Mouse (Mus musculus) neural tube, embryonic 11.5 days (tissue): Measurements from ENCODE around the gene Shld2. TPM values are rescaled to one million over a fixed set of nuclear protein-coding genes. Genes with fewer than 3 reads are reported as not detected.
A peak's percentile ranks its signal among the peaks of the same experiment; 100 is the strongest.
"Not testable (repeated sequence)": the region's sequence is repeated elsewhere in the genome, so short reads cannot be mapped to it uniquely, and the experiment has no call there.

Source experiments
- ATAC-seq: fragments of 200-750 bp; cut with Nextera tagmentation; 2 replicates; pipeline ENCODE4 v1.8.0; 2017; ENCODE audit warnings: moderate number of reproducible peaks, mild to moderate bottlenecking, moderate TSS enrichment, moderate library complexity; ENCODE audit not compliant: insufficient read depth, low FRiP score, low TSS enrichment
- DNase-seq: peaks from one replicate; pipeline ENCODE4 v3.0.0-alpha.2; 2015; ENCODE audit warnings: low spot score
- H3K27ac ChIP-seq: fragments of 300-500 bp; sonication (generic); 2 replicates; pipeline ENCODE4 v1.5.1; 2014; ENCODE audit warnings: low read depth, mild to moderate bottlenecking, low read length
- H3K27me3 ChIP-seq: fragments of 300-500 bp; sonication (generic); 2 replicates; pipeline ENCODE4 v1.6.1; 2014; ENCODE audit warnings: mild to moderate bottlenecking, low read length, mixed read lengths; ENCODE audit not compliant: control insufficient read depth, insufficient read depth
- H3K36me3 ChIP-seq: fragments of 300-500 bp; sonication (generic); 2 replicates; pipeline ENCODE4 v1.6.1; 2014; ENCODE audit warnings: mild to moderate bottlenecking, low read length, moderate library complexity, mixed read lengths; ENCODE audit not compliant: control insufficient read depth, insufficient read depth
- H3K4me1 ChIP-seq: fragments of 300-500 bp; sonication (generic); 2 replicates; pipeline ENCODE4 v1.6.1; 2014; ENCODE audit warnings: low read length, mixed read lengths; ENCODE audit not compliant: control insufficient read depth, insufficient read depth
- H3K4me2 ChIP-seq: fragments of 300-500 bp; sonication (generic); 2 replicates; pipeline ENCODE4 v1.6.1; 2014; ENCODE audit warnings: low read depth, mild to moderate bottlenecking, moderate library complexity
- H3K4me3 ChIP-seq: fragments of 300-500 bp; sonication (generic); 2 replicates; pipeline ENCODE4 v1.5.1; 2014; ENCODE audit warnings: low read depth, low read length
- H3K9ac ChIP-seq: fragments of 300-500 bp; sonication (generic); 2 replicates; pipeline ENCODE4 v1.6.1; 2014; ENCODE audit warnings: mild to moderate bottlenecking, low read length
- H3K9me3 ChIP-seq: fragments of 300-500 bp; sonication (generic); 2 replicates; pipeline ENCODE4 v1.6.1; 2016; ENCODE audit warnings: low read length; ENCODE audit not compliant: control insufficient read depth
- WGBS: fragments of 180-500 bp; shearing (Covaris S2); extraction: QIAGEN DNeasy Blood & Tissue Kit; methylation state at CpG from one replicate; pipeline ENCODE4 v1.1.7; 2014; 5-methylcytosine and 5-hydroxymethylcytosine counted together
- polyA plus RNA-seq: library from polyadenylated mRNA; unstranded; fragments of >200 nt; fragmentation: Nextera tagmentation; extraction: Ambion mirVana; gene quantifications from 2 replicates; pipeline ENCODE4 v1.2.1, GENCODE M21; 2014

Gene Shld2
- polyA plus RNA-seq, 1 experiment from 2014 or later: 7.7 TPM

- not testable (repeated sequence) for DNase-seq, H3K36me3 ChIP-seq, H3K27ac ChIP-seq, ATAC-seq, H3K4me3 ChIP-seq, H3K27me3 ChIP-seq, H3K4me2 ChIP-seq, H3K9me3 ChIP-seq, H3K9ac ChIP-seq
- peaks cover 13% of the 10 kb centered on the region; the same call in 1 of the 2 replicates for H3K4me1 ChIP-seq
- WGBS: 93% methylated on average over 8 of the region's 8 CpGs
Measured at GRCm38 (mm10) chr14:34314383-34314782, 4.1 kb upstream of the Shld2 start.

GRCm38 (mm10) chr14:34313612-34314011, 3.3 kb upstream of the Shld2 start:
- WGBS: 94% methylated on average over 3 of the region's 3 CpGs
- Histone ChIP-seq H3K9me3 (no peaks in the 10 kb centered on the region), H3K36me3 (no peaks in the 10 kb centered on the region), H3K4me2 (no peak overlapping the region), H3K9ac (no peak overlapping the region), H3K27ac (no peak overlapping the region), H3K27me3 (no peaks in the 10 kb centered on the region), H3K4me1 (peaks cover 13% of the 10 kb centered on the region; the same call in 1 of the 2 replicates), H3K4me3 (no peak overlapping the region)
- DNase-seq (no peak), ATAC-seq (no peak)

- WGBS: 13% methylated on average over 6 of the region's 6 CpGs
- H3K4me1 ChIP-seq: peaks cover 13% of the 10 kb centered on the region; the same call in 1 of the 2 replicates
- H3K27ac ChIP-seq: no peak overlapping the region
- no peak for ATAC-seq
- DNase-seq: no peak
- no peaks in the 10 kb centered on the region for H3K9me3 ChIP-seq
- no peaks in the 10 kb centered on the region for H3K36me3 ChIP-seq
- H3K4me2 ChIP-seq: peak overlapping the region; percentile 69
- peak overlapping the region; percentile 89 for H3K4me3 ChIP-seq
- H3K9ac ChIP-seq: 0 out of 2 replicates have a peak overlapping the region, but pooled peaks have one; percentile 29
- H3K27me3 ChIP-seq: no peaks in the 10 kb centered on the region
Measured at GRCm38 (mm10) chr14:34312339-34313048, 2.2 kb upstream of the Shld2 start.

DNA sequence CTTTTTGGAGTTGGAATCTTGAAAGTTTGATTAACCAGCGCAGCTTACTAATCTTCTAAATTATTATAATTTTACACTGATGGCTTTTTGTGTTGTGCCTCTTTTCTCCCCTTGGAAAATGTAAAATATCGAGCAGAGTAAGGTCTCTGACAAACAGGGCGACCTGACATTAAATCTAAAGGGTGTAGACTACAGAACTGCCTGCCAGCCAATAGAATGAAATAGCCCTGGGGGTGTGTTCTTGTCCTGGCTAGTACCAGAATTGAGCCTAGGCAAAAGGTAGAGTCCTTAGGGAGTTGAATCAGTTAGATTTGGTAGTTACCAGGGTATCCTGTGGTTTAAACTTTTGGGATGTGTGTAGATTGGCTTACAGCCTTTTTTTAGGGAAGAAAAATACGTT, 1.4 kb upstream of the Shld2 start:
- Histone ChIP-seq H3K4me1 (peaks cover 13% of the 10 kb centered on the region; the same call in 1 of the 2 replicates), H3K27ac (no peak overlapping the region), H3K4me3 (peak overlapping the region; percentile 89), H3K4me2 (peak overlapping the region; percentile 69), H3K36me3 (no peaks in the 10 kb centered on the region), H3K27me3 (no peaks in the 10 kb centered on the region), H3K9me3 (no peaks in the 10 kb centered on the region), H3K9ac (peak overlapping the region; percentile 95)
- DNase-seq (peak; percentile 24), ATAC-seq (no peak)
- WGBS: 2% methylated on average over 4 of the region's 4 CpGs

- peak overlapping the region; percentile 89 for H3K4me3 ChIP-seq
Measured at GRCm38 (mm10) chr14:34311021-34311631, 833 bp upstream of the Shld2 start.

DNA sequence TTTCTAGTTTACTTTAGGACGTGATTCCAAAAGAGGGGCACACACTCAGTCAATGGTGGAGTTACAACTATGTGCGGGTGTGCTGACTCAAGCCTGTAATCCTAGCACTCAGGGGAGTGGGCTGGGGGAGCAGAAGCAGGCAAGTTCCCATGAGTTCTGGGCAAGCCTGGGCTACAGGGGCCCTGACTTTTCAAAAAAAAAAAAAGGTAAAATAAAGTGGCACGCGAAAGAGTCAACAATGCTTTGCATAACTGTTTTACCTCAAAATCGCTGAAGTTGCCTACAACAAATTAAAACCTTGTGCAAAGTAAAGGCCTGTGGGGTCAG, 423 bp downstream of the Shld2 start:
- H3K9ac ChIP-seq: peak overlapping the region; percentile 95
- 15% methylated on average over 5 of the region's 5 CpGs for WGBS
- DNase-seq (no peak), ATAC-seq (no peak)
- no peaks in the 10 kb centered on the region for H3K27me3 ChIP-seq
- peak overlapping the region; percentile 89 for H3K4me3 ChIP-seq
- H3K27ac ChIP-seq: peak overlapping the region; percentile 96
- peak overlapping the region; percentile 42 for H3K4me2 ChIP-seq
- H3K9me3 ChIP-seq: no peaks in the 10 kb centered on the region
- no peaks in the 10 kb centered on the region for H3K36me3 ChIP-seq
- peaks cover 13% of the 10 kb centered on the region; the same call in 1 of the 2 replicates for H3K4me1 ChIP-seq

More at GRCm38 (mm10) chr14:34311021-34311631, 833 bp upstream of the Shld2 start:
- H3K27me3 ChIP-seq: no peaks in the 10 kb centered on the region
- H3K9ac ChIP-seq: peak overlapping the region; percentile 95
- H3K36me3 ChIP-seq: no peaks in the 10 kb centered on the region
- peak overlapping the region; percentile 96 for H3K27ac ChIP-seq
- H3K4me2 ChIP-seq: peak overlapping the region; percentile 69
- DNase-seq (no peak), ATAC-seq (peak; percentile 37)
- no peaks in the 10 kb centered on the region for H3K9me3 ChIP-seq
- peaks cover 13% of the 10 kb centered on the region; the same call in 1 of the 2 replicates for H3K4me1 ChIP-seq
- WGBS: under 1% methylated on average over 46 of the region's 47 CpGs

GRCm38 (mm10) chr14:34309266-34309665, 1.0 kb downstream of the Shld2 start:
- DNase-seq (no peak), ATAC-seq (no peak)
- no peak overlapping the region for H3K9ac ChIP-seq
- no peaks in the 10 kb centered on the region for H3K9me3 ChIP-seq
- H3K4me2 ChIP-seq: no peak overlapping the region
- no peaks in the 10 kb centered on the region for H3K36me3 ChIP-seq
- no peak overlapping the region for H3K4me3 ChIP-seq
- no peak overlapping the region for H3K27ac ChIP-seq
- no peaks in the 10 kb centered on the region for H3K27me3 ChIP-seq
- H3K4me1 ChIP-seq: peaks cover 13% of the 10 kb centered on the region; the same call in 1 of the 2 replicates
- 95% methylated on average over 4 of the region's 4 CpGs for WGBS

DNA sequence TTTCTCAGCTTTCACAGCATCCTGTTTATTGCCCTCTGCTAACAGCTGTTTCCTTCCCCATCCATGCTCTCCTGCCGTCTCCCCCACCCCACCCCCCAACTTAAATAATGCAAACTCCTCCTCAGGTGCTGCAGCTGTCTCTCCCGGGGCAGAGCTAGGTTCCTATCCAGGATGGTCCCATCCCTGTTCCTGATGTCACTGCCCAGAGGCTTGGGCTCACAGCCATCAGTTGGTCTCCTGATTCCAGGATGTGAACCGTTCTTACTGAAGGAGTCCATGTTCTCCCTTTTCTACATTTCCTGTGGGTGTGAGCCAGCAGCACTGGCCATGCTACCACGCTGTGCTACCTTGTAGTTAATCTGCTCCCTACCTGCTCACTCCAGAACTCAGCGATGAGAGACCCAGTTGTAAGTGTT, 7.0 kb downstream of the Shld2 start:
- no peak overlapping the region for H3K27ac ChIP-seq
- H3K4me3 ChIP-seq: no peak overlapping the region
- WGBS: 23% methylated on average over 5 of the region's 5 CpGs
- ATAC-seq (no peak), DNase-seq (no peak)
- H3K36me3 ChIP-seq: no peaks in the 10 kb centered on the region
- no peaks in the 10 kb centered on the region for H3K9me3 ChIP-seq
- H3K9ac ChIP-seq: no peak overlapping the region
- no peak overlapping the region for H3K4me2 ChIP-seq
- H3K4me1 ChIP-seq: no peaks in the 10 kb centered on the region
- no peaks in the 10 kb centered on the region for H3K27me3 ChIP-seq
